Mouse (Mus musculus) CH12.LX (cell line): Measurements from ENCODE around the gene Klc4. TPM values are rescaled to one million over a fixed set of nuclear protein-coding genes. Genes with fewer than 3 reads are reported as not detected.

Source experiments
- DNase-seq: peaks from one replicate; pipeline ENCODE4 v3.0.0-alpha.2; 2013; ENCODE audit errors: extremely low read depth
- H3K27ac ChIP-seq: 2 replicates; pipeline ENCODE4 v1.5.1; 2012; ENCODE audit warnings: low read depth, mild to moderate bottlenecking, control low read depth, moderate library complexity; ENCODE audit not compliant: insufficient read depth
- H3K27me3 ChIP-seq: replicated peaks from 2 replicates; pipeline ENCODE3; 2012; ENCODE audit warnings: inconsistent platforms
- H3K36me3 ChIP-seq, 2 experiments: replicated peaks in 1 of 2; 2 replicates each; pipeline versions ENCODE3 to v1.6.1; 2012; ENCODE audit warnings: inconsistent platforms in 1 of 2, low read length in 1 of 2, mild to moderate bottlenecking in 1 of 2, mixed read lengths in 1 of 2, moderate library complexity in 1 of 2; ENCODE audit not compliant: control insufficient read depth in 1 of 2, insufficient read depth in 1 of 2
- H3K4me1 ChIP-seq, 2 experiments: 2 replicates each; pipeline ENCODE4 v1.6.1; 2012; ENCODE audit warnings: inconsistent platforms in 1 of 2, moderate library complexity in 1 of 2; ENCODE audit not compliant: insufficient read depth in 2 of 2, control insufficient read depth in 1 of 2
- H3K4me2 ChIP-seq: 2 replicates; pipeline ENCODE4 v1.6.1; 2012; ENCODE audit warnings: low read depth, mild to moderate bottlenecking, control low read depth; ENCODE audit not compliant: poor library complexity, insufficient read depth, severe bottlenecking
- H3K4me3 ChIP-seq, 3 experiments: fragments of 150-350 bp in 1 of 3; sonication (generic) in 1 of 3; replicated peaks in 1 of 3; 2 replicates each; pipeline versions ENCODE3 to v1.5.1; 2011 to 2012; ENCODE audit warnings: low read depth in 2 of 3, low read length in 2 of 3, mild to moderate bottlenecking in 2 of 3, moderate library complexity in 2 of 3, control low read depth in 1 of 3, improper control_type of control experiment in 1 of 3, inconsistent platforms in 1 of 3, mixed read lengths in 1 of 3; ENCODE audit not compliant: poor library complexity in 1 of 3
- H3K79me2 ChIP-seq: replicated peaks from 2 replicates; pipeline ENCODE4 v1.6.1; 2012; ENCODE audit warnings: mild to moderate bottlenecking, moderate library complexity; ENCODE audit not compliant: control insufficient read depth, poor library complexity, insufficient read depth, severe bottlenecking; ENCODE audit errors: extremely low read depth
- H3K9ac ChIP-seq: 2 replicates; pipeline ENCODE4 v1.6.1; 2012; ENCODE audit warnings: low read depth, mild to moderate bottlenecking, control low read depth, moderate library complexity; ENCODE audit not compliant: insufficient read depth
- H3K9me3 ChIP-seq: replicated peaks from 2 replicates; pipeline ENCODE3; 2012; ENCODE audit warnings: low read length, inconsistent platforms, mixed read lengths
- CHD1 ChIP-seq: IDR thresholded peaks from 2 replicates; pipeline ENCODE4 v1.6.1; 2012; ENCODE audit warnings: low read depth, low read length, improper control_type of control experiment, inconsistent platforms
- EP300 ChIP-seq: IDR thresholded peaks from 2 replicates; pipeline ENCODE4 v1.6.1; 2011; ENCODE audit warnings: low read length, improper control_type of control experiment
- GABPA ChIP-seq: IDR thresholded peaks from 2 replicates; pipeline ENCODE4 v1.6.1; 2012; ENCODE audit warnings: low read depth, low read length, improper control_type of control experiment, inconsistent platforms; ENCODE audit not compliant: insufficient replicate concordance
- HCFC1 ChIP-seq: IDR thresholded peaks from 2 replicates; pipeline ENCODE4 v1.6.1; 2012; ENCODE audit warnings: low read depth, mild to moderate bottlenecking, inconsistent platforms, low read length, improper control_type of control experiment
- KAT2A ChIP-seq: IDR thresholded peaks from 2 replicates; pipeline ENCODE4 v1.6.1; 2012; ENCODE audit warnings: low read length, improper control_type of control experiment, inconsistent platforms; ENCODE audit not compliant: insufficient replicate concordance
- MXI1 ChIP-seq: IDR thresholded peaks from 2 replicates; pipeline ENCODE4 v1.6.1; 2011; ENCODE audit warnings: mild to moderate bottlenecking, low read depth, low read length, improper control_type of control experiment
- MYC ChIP-seq: IDR thresholded peaks from 2 replicates; pipeline ENCODE4 v1.6.1; 2011; ENCODE audit warnings: low read depth, mild to moderate bottlenecking, improper control_type of control experiment, low read length
- NELFE ChIP-seq: IDR thresholded peaks from 2 replicates; pipeline ENCODE4 v1.6.1; 2011; ENCODE audit warnings: low read depth, low read length, improper control_type of control experiment
- RCOR1 ChIP-seq: conservative IDR thresholded peaks from 2 replicates; pipeline ENCODE4 v1.6.1; 2012; ENCODE audit warnings: low read depth, mild to moderate bottlenecking, inconsistent platforms, low read length, improper control_type of control experiment
- UBTF ChIP-seq: IDR thresholded peaks from 2 replicates; pipeline ENCODE4 v1.6.1; 2012; ENCODE audit warnings: low read depth, mild to moderate bottlenecking, inconsistent platforms, low read length, improper control_type of control experiment, moderate library complexity
- USF1 ChIP-seq: IDR thresholded peaks from 2 replicates; pipeline ENCODE4 v1.6.1; 2014; ENCODE audit warnings: low read depth, mild to moderate bottlenecking, inconsistent platforms, low read length, improper control_type of control experiment
- ZKSCAN1 ChIP-seq: IDR thresholded peaks from 2 replicates; pipeline ENCODE4 v1.6.1; 2012; ENCODE audit warnings: low read depth, inconsistent platforms, low read length, improper control_type of control experiment, borderline replicate concordance
- ZNF384 ChIP-seq: IDR thresholded peaks from 2 replicates; pipeline ENCODE4 v1.6.1; 2012; ENCODE audit warnings: low read depth, low read length, improper control_type of control experiment, inconsistent platforms
- dilution Hi-C: fragments of 300-500 bp; cut with MboI; formaldehyde crosslinking; loops from 2 replicates; pipeline ENCODE4 v1.14.3; 2020; ENCODE audit warnings: low sequenced_read_pairs; ENCODE audit not compliant: extremely low pct_unique_long_range_greater_than_20kb, extremely low pct_ligation_motif_present
- in situ Hi-C: fragments of 300-500 bp; cut with MboI; formaldehyde crosslinking; loops from 3 replicates; pipeline ENCODE4 v1.14.3; 2019; ENCODE audit warnings: low sequenced_read_pairs, low pct_ligation_motif_present, low pct_unique_long_range_greater_than_20kb, mixed read lengths
- polyA plus RNA-seq: library from polyadenylated mRNA; unstranded; fragments of >175 nt; gene quantifications from 2 replicates; pipeline ENCODE4 v1.2.1, GENCODE M21; 2012; ENCODE audit warnings: low read depth; ENCODE audit not compliant: insufficient read length
- total RNA-seq, 2 experiments: library from RNA; depleted of rRNA; stranded (reverse); fragments of 300-350 nt in 1 of 2; fragments of >200 nt in 1 of 2; gene quantifications; 2 replicates each; pipeline ENCODE4 v1.2.3; 2012 to 2014

Klc4 gene
- total and polyA plus RNA-seq, 3 experiments = 6.6 to 10.7 (median 6.7) TPM

GRCm38 (mm10) chr17:46612189-46612588, 33.6 kb downstream of the Klc4 start:
- no peak overlapping the region for H3K4me3 ChIP-seq
- in situ Hi-C loops = no loop called here
- no peaks in the 10 kb centered on the region for H3K36me3 ChIP-seq
- no peak for DNase-seq
- no peak overlapping the region for H3K9ac ChIP-seq
- peaks cover 4 to 29% of the 10 kb centered on the region in 2 experiments; a peak in 3 of 4 replicates for H3K4me1 ChIP-seq
- H3K4me2 ChIP-seq = no peak overlapping the region
- H3K27me3 ChIP-seq = no peaks in the 10 kb centered on the region
- dilution Hi-C loops = no loop called here
- H3K9me3 ChIP-seq = no peaks in the 10 kb centered on the region
- no peak for TF ChIP-seq HCFC1
- TF ChIP-seq USF1 = no peak
- no peak overlapping the region for H3K27ac ChIP-seq
- H3K79me2 ChIP-seq = no peaks in the 10 kb centered on the region

GRCm38 (mm10) chr17:46611316-46611715, 34.5 kb downstream of the Klc4 start:
- no peak overlapping the region for H3K27ac ChIP-seq
- no peak for TF ChIP-seq ZKSCAN1
- TF ChIP-seq RCOR1 = no peak
- TF ChIP-seq MYC = no peak
- TF ChIP-seq KAT2A = no peak
- TF ChIP-seq CHD1 = no peak
- no peak for TF ChIP-seq EP300
- TF ChIP-seq ZNF384 = no peak
- TF ChIP-seq UBTF = no peak
- no peak for TF ChIP-seq MXI1
- no peak for TF ChIP-seq GABPA
- TF ChIP-seq USF1 = no peak
- no peak for TF ChIP-seq NELFE
- H3K27me3 ChIP-seq = no peaks in the 10 kb centered on the region
- H3K4me3 ChIP-seq = no peak overlapping the region
- peaks cover 4 to 29% of the 10 kb centered on the region in 2 experiments; a peak in 3 of 4 replicates for H3K4me1 ChIP-seq
- H3K79me2 ChIP-seq = no peaks in the 10 kb centered on the region
- no peak overlapping the region for H3K9ac ChIP-seq
- H3K36me3 ChIP-seq = no peaks in the 10 kb centered on the region
- DNase-seq = no peak
- no peak overlapping the region for H3K4me2 ChIP-seq
- no peaks in the 10 kb centered on the region for H3K9me3 ChIP-seq
- in situ Hi-C loops = no loop called here
- dilution Hi-C loops = no loop called here
